Mouse (Mus musculus) embryonic facial prominence, embryonic 13.5 days (tissue): ENCODE data around the gene Fam69a. TPM values are rescaled to one million over a fixed set of nuclear protein-coding genes. Genes with fewer than 3 reads are reported as not detected.

Source experiments
- ATAC-seq: fragments of 200-750 bp; cut with Nextera tagmentation; 2 replicates; pipeline ENCODE4 v1.8.0; 2017; ENCODE audit warnings: low read depth; ENCODE audit not compliant: insufficient number of reproducible peaks, insufficient read depth, low FRiP score, low TSS enrichment
- H3K27ac ChIP-seq: fragments of 300-500 bp; sonication (generic); 2 replicates; pipeline ENCODE4 v1.5.1; 2015; ENCODE audit warnings: moderate library complexity, mild to moderate bottlenecking, inconsistent platforms
- H3K27me3 ChIP-seq: fragments of 300-500 bp; sonication (generic); 2 replicates; pipeline ENCODE4 v1.6.1; 2015; ENCODE audit warnings: mild to moderate bottlenecking, inconsistent platforms
- H3K36me3 ChIP-seq: fragments of 300-500 bp; sonication (generic); 2 replicates; pipeline ENCODE4 v1.6.1; 2015; ENCODE audit warnings: mild to moderate bottlenecking, inconsistent platforms
- H3K4me1 ChIP-seq: fragments of 300-500 bp; sonication (generic); 2 replicates; pipeline ENCODE4 v1.6.1; 2015; ENCODE audit warnings: inconsistent platforms
- H3K4me2 ChIP-seq: fragments of 300-500 bp; sonication (generic); 2 replicates; pipeline ENCODE4 v1.6.1; 2015; ENCODE audit warnings: moderate library complexity, mild to moderate bottlenecking, inconsistent platforms
- H3K4me3 ChIP-seq: fragments of 300-500 bp; sonication (generic); 2 replicates; pipeline ENCODE4 v1.5.1; 2015; ENCODE audit warnings: mild to moderate bottlenecking, inconsistent platforms
- H3K9ac ChIP-seq: fragments of 300-500 bp; sonication (generic); 2 replicates; pipeline ENCODE4 v1.6.1; 2015; ENCODE audit warnings: mild to moderate bottlenecking, inconsistent platforms
- H3K9me3 ChIP-seq: fragments of 300-500 bp; sonication (generic); 2 replicates; pipeline ENCODE4 v1.6.1; 2016; ENCODE audit warnings: inconsistent platforms
- WGBS: fragments of 180-500 bp; shearing (Covaris S2); methylation state at CpG from one replicate; pipeline ENCODE4 v1.1.7; 2015; ENCODE audit warnings: mixed read lengths; 5-methylcytosine and 5-hydroxymethylcytosine counted together
- polyA plus RNA-seq: library from polyadenylated mRNA; unstranded; fragments of >200 nt; fragmentation: Nextera tagmentation; extraction: Ambion mirVana; gene quantifications from 2 replicates; pipeline ENCODE4 v1.2.1, GENCODE M21; 2015

The Fam69a gene
- polyA plus RNA-seq, 1 experiment from 2014 or later = 26.1 TPM

DNA sequence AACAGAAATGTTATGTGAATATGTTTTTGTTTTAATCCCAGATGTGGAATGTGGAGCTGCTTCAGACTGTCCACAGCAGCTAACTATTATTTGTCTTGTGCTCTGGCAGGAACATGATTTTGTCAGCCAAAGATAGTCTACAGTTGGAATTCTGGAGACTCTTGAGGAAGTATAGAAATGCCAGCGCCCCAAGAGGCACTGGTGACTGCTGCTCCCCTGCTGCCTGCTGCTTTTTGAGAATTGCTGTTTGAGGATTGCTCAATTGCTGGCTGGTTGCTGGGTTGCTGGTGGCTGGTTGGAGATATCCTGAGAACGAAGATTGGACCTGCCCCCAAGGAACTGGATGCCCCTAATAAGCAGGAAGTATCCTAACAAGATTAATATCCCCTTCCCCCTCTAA, 22.8 kb upstream of the Fam69a start:
- Histone ChIP-seq H3K27ac (no peak overlapping the region), H3K4me1 (no peaks in the 10 kb centered on the region), H3K9ac (no peak overlapping the region), H3K27me3 (no peaks in the 10 kb centered on the region), H3K4me3 (no peak overlapping the region), H3K4me2 (no peak overlapping the region), H3K36me3 (no peaks in the 10 kb centered on the region), H3K9me3 (no peaks in the 10 kb centered on the region)
- no peak for ATAC-seq
- 39% methylated on average over 2 of the region's 2 CpGs for WGBS

GRCm38 (mm10) chr5:108005134-108005533, 18.2 kb upstream of the Fam69a start:
- WGBS = 53% methylated on average over 2 of the region's 2 CpGs

GRCm38 (mm10) chr5:108002734-108003133, 15.8 kb upstream of the Fam69a start:
- ATAC-seq = no peak
- H3K4me2 ChIP-seq = no peak overlapping the region
- no peaks in the 10 kb centered on the region for H3K27me3 ChIP-seq
- no peak overlapping the region for H3K27ac ChIP-seq
- H3K9me3 ChIP-seq = no peaks in the 10 kb centered on the region
- H3K36me3 ChIP-seq = no peaks in the 10 kb centered on the region
- H3K4me3 ChIP-seq = no peak overlapping the region
- 74% methylated on average over 5 of the region's 5 CpGs for WGBS
- no peak overlapping the region for H3K9ac ChIP-seq
- H3K4me1 ChIP-seq = no peaks in the 10 kb centered on the region

More at GRCm38 (mm10) chr5:108005134-108005533, 18.2 kb upstream of the Fam69a start:
- Histone ChIP-seq H3K9ac (no peak overlapping the region), H3K4me3 (no peak overlapping the region), H3K4me1 (no peaks in the 10 kb centered on the region), H3K27ac (no peak overlapping the region), H3K4me2 (no peak overlapping the region), H3K9me3 (no peaks in the 10 kb centered on the region), H3K36me3 (no peaks in the 10 kb centered on the region), H3K27me3 (no peaks in the 10 kb centered on the region)
- ATAC-seq = no peak

DNA sequence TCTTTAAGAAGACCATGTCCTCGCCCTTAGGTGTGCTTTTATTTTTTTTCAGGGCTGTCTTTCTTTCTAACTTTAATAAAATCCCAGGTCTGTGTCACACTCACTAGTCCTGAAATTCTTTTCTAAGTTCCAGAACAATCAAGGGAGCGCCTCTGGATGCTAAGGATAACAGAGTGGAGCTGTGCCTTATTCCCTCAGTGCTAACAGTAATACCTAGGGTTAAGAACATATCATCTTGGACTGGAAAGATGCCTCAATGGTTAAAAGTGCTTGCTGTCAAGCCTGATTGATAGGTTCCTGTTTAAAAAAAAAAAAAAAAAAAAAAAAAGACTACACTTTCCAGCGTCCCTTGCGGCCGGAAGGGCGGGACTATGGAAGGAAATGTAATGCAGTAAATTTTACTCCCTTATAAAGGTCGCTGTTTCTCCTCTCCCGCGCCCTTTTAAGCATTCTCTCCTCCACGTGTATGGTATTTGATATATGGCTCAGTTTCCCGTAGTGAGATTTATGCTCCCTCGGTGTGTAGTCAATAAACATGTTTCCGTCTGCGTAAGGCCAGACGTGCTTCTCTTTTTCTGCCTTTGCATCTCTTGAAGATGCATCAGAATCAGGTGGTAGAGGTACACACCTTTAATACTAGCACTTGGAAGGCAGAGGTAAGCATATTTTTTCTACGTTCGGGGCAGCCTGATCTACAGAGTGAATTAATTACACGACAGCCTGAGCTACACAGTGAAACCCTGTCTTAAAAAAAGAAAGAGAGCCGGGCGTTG, 14.1 kb upstream of the Fam69a start:
- Histone ChIP-seq H3K4me1 (no peaks in the 10 kb centered on the region), H3K27ac (peak overlapping the region; percentile 64; the same call in 1 of the 2 replicates), H3K27me3 (no peaks in the 10 kb centered on the region), H3K4me2 (peak overlapping the region; percentile 59), H3K9me3 (no peaks in the 10 kb centered on the region), H3K36me3 (no peaks in the 10 kb centered on the region), H3K4me3 (peak overlapping the region; percentile 56), H3K9ac (peak overlapping the region; percentile 71)
- WGBS = 16% methylated on average over 20 of the region's 20 CpGs
- no peak for ATAC-seq

DNA sequence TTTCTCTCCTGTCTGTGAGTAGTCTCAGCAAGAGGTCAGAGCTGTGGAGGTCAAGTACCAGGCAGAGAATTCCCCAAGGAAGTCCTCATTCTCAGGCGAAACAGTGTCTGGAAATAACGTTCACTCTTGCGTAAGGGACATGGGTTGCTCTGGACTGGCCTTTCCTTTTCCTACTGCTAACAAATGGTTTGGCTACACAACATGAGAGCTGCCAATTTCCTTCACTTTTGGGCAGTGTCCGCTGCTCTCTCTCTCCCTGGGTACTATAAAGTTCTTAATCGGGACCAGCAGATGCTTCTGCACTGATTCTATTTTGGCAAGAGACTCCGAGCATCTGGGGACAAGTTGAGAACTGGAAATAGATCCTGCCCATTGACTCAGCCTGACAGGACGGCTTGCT, 10.8 kb upstream of the Fam69a start:
- 58% methylated on average over 7 of the region's 7 CpGs for WGBS
- H3K27ac ChIP-seq = no peak overlapping the region
- ATAC-seq = no peak
- no peaks in the 10 kb centered on the region for H3K27me3 ChIP-seq
- no peak overlapping the region for H3K4me2 ChIP-seq
- H3K4me3 ChIP-seq = no peak overlapping the region
- no peaks in the 10 kb centered on the region for H3K9me3 ChIP-seq
- H3K9ac ChIP-seq = no peak overlapping the region
- no peaks in the 10 kb centered on the region for H3K36me3 ChIP-seq
- no peaks in the 10 kb centered on the region for H3K4me1 ChIP-seq

DNA sequence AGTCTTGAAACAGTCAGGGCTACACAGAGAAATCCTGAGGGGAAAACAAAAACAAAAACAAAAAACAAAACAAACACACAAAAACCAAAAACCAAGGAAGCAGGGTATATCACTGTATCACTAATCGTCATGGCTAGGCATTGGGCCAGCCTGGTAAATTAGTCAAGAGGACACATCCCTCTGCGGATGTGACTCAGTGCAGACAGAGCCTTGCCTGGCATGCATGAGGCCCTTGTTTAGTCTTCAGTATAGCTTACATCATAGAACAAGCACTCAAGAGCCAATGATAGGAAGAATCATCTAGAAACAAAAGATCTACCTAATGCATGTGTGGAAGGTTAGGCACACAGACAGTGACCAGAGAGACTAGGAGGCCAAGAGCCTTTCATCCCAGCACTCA, 9.1 kb upstream of the Fam69a start:
- Histone ChIP-seq H3K9ac (no peak overlapping the region), H3K36me3 (no peaks in the 10 kb centered on the region), H3K9me3 (no peaks in the 10 kb centered on the region), H3K27me3 (no peaks in the 10 kb centered on the region), H3K4me2 (no peak overlapping the region), H3K4me3 (no peak overlapping the region), H3K27ac (no peak overlapping the region), H3K4me1 (no peaks in the 10 kb centered on the region)
- no peak for ATAC-seq
- 83% methylated on average over 2 of the region's 2 CpGs for WGBS

DNA sequence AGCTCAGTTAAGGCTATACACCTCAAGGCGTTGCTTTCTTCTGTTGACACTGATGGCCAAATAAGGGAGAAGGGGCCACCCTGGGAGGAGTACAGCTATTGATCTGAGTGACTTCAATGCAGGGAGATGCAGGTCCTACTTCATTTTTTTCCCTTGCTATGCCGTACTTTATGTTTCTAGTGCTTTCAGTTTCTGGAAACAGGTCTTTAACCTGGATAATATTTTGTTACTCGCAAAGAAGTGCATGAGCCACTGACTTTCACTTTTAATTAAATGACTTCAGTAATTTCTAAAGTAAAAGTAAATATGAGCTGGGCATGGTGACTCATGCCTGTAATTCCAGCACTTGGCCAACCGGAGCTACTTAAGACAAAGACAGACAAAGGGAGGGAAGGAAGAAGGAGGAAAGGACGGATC, 958 bp upstream of the Fam69a start:
- Histone ChIP-seq H3K4me3 (peak overlapping the region; percentile 77), H3K4me1 (peaks cover 4% of the 10 kb centered on the region; the same call in 1 of the 2 replicates), H3K9me3 (no peaks in the 10 kb centered on the region), H3K36me3 (no peaks in the 10 kb centered on the region), H3K27ac (no peak overlapping the region), H3K4me2 (peak overlapping the region; percentile 81), H3K9ac (peak overlapping the region; percentile 86; the same call in 1 of the 2 replicates), H3K27me3 (no peaks in the 10 kb centered on the region)
- 15% methylated on average over 5 of the region's 5 CpGs for WGBS
- ATAC-seq = no peak

DNA sequence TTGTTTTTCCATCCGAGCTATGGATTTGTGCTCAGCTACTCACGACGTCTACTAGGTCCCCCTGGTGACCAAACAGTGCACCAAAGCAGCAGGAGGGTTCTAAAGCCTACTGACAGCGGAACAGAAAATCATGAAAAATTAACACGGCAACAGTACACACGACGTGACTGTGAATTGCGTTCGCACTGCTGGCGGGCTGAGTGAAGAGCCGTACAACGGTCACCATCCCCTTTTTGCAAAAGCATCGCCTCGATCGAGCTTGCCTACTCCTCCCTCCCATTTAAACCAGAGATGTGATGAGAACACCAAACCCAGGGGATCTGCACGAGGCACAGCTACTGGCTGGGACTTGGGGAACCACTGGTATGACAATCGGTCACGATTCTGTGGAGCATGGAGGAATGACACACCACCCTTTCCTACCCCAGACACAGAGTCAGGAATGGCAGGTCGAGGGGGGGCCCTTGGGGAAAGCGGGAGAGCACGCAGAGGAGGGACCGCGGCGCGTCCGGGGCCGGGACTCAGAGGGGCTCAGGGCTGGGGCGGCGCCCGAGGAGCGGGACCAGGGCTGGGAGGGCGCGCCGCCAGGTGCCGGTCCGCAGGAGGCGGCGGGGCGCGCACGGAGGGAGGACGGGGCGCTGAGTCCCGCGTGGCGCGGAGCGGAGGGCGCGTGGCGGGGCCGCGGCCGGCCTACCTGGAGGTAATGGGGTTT, 474 bp downstream of the Fam69a start:
- H3K9me3 ChIP-seq = no peaks in the 10 kb centered on the region
- WGBS = under 1% methylated on average over 29 of the region's 54 CpGs
- H3K4me3 ChIP-seq = peak overlapping the region; percentile 77
- peak overlapping the region; percentile 81 for H3K4me2 ChIP-seq
- H3K27ac ChIP-seq = peak overlapping the region; percentile 91
- H3K36me3 ChIP-seq = no peaks in the 10 kb centered on the region
- H3K4me1 ChIP-seq = peaks cover 4% of the 10 kb centered on the region; the same call in 1 of the 2 replicates
- no peaks in the 10 kb centered on the region for H3K27me3 ChIP-seq
- peak overlapping the region; percentile 86 for H3K9ac ChIP-seq
- ATAC-seq = peak; percentile 84

GRCm38 (mm10) chr5:107983946-107984345, 2.9 kb downstream of the Fam69a start:
- no peaks in the 10 kb centered on the region for H3K9me3 ChIP-seq
- no peaks in the 10 kb centered on the region for H3K27me3 ChIP-seq
- H3K36me3 ChIP-seq = no peaks in the 10 kb centered on the region
- H3K27ac ChIP-seq = no peak overlapping the region
- ATAC-seq = no peak
- no peak overlapping the region for H3K9ac ChIP-seq
- H3K4me1 ChIP-seq = peaks cover 4% of the 10 kb centered on the region; the same call in 1 of the 2 replicates
- H3K4me3 ChIP-seq = no peak overlapping the region
- no peak overlapping the region for H3K4me2 ChIP-seq
- 89% methylated on average over 5 of the region's 5 CpGs for WGBS

GRCm38 (mm10) chr5:107982016-107982415, 4.9 kb downstream of the Fam69a start:
- H3K27me3 ChIP-seq = no peaks in the 10 kb centered on the region
- no peak overlapping the region for H3K9ac ChIP-seq
- no peak overlapping the region for H3K27ac ChIP-seq
- 71% methylated on average over 3 of the region's 3 CpGs for WGBS
- H3K4me3 ChIP-seq = no peak overlapping the region
- no peaks in the 10 kb centered on the region for H3K36me3 ChIP-seq
- ATAC-seq = no peak
- no peak overlapping the region for H3K4me2 ChIP-seq
- H3K9me3 ChIP-seq = no peaks in the 10 kb centered on the region
- H3K4me1 ChIP-seq = no peaks in the 10 kb centered on the region; the same call in 1 of the 2 replicates

DNA sequence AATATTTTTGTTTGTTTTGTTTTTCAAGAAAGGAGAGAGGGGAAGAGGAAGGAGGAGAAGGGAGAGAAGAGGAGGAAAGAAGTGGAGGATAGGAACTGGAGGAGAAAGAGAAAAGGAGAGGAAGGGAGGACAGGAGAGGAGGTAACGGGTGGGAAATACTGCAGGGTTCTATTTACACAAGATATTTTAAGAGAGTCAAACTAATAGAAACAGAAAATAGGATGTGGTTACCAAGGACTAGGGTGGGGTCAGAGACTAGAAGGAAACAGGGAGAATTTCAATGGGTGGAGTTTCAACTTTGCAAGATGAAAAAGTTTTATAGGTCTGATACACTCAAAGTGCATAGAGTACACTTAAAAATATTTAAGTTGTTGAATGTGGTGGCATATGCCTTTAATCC, 7.0 kb downstream of the Fam69a start:
- H3K4me3 ChIP-seq = no peak overlapping the region
- ATAC-seq = no peak

More for the DNA sequence above, 7.0 kb downstream of the Fam69a start:
- Histone ChIP-seq H3K4me2 (no peak overlapping the region), H3K9ac (no peak overlapping the region), H3K4me1 (no peaks in the 10 kb centered on the region; the same call in 1 of the 2 replicates), H3K36me3 (no peaks in the 10 kb centered on the region), H3K27me3 (no peaks in the 10 kb centered on the region), H3K27ac (no peak overlapping the region), H3K9me3 (no peaks in the 10 kb centered on the region)
- 84% methylated on average over 1 of the region's 1 CpGs for WGBS
